Mouse (Mus musculus) frontal cortex, adult (tissue): ENCODE results near the gene Olfr91.

Experiments used
- ATAC-seq: cut with Nextera tagmentation; 2 replicates; pipeline ENCODE4 v1.9.2; 2017; ENCODE audit warnings: mild to moderate bottlenecking, moderate library complexity, mixed read lengths; ENCODE audit not compliant: low TSS enrichment

Gene Olfr91

DNA sequence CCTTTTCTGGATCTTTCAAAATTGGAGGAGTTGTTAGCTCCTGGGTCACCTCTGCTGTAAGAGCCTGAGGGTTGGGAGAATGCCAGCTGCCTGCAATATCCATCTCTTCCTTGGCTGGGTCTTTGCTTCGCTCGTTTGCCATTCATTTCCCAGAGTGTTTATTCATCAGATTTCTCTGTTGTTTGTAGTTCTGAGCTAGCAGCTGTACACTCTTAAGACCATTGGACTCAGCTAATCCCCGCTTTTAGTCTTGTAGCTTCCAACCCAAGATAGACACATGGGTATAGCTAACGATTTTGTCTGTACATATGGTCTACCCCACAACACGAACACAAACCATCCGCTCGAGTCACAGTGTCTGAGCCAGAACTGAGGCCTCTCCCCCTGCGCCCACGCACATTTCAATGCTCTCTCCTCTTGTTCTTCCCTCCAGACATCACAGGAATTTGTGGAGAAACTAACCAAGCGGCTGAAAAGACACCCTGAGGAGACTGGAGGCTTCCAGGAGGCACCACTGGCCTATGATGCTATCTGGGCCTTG lies 35.9 kb downstream of the Olfr91 start:
- peak; percentile 76 for ATAC-seq

DNA sequence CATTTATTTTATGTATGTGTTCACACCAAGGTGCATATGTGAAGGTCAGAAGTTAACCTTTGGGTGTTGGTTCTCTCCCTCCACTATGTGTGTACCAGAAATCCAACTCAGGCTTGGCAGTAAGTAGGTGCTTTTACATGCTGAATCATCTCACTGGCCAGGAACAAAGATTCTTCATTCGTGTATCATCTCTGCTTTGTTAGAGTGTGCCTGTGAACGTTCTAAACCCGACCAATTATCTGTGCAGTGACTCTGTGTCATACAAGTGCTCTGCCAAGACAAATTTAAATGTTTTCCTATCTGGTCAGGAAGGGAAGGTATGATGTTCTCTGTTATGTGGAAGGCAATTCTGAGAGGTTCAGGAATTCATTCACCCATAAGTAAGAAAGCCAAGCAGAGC lies 36.6 kb downstream of the Olfr91 start:
- no peak for ATAC-seq

DNA sequence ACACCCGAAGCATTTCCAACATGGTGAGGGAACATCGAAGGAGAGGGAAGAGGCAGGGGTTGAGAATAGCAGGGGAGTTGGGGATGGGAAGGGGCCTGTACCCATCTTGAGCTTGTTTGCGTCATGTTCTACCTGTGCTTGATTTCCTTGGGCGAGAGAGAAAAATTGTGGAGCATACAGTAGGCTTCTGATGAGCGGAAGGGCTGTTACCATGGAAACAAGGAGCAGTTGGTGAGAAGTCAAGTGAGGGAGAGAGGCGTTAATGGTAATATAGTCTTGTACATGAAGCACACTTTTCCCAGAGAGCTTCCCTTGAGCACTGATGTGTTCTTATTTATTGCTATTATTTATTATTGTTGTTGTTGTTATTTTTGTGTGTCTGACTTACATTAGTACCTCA lies 41.1 kb downstream of the Olfr91 start:
- no peak for ATAC-seq

DNA sequence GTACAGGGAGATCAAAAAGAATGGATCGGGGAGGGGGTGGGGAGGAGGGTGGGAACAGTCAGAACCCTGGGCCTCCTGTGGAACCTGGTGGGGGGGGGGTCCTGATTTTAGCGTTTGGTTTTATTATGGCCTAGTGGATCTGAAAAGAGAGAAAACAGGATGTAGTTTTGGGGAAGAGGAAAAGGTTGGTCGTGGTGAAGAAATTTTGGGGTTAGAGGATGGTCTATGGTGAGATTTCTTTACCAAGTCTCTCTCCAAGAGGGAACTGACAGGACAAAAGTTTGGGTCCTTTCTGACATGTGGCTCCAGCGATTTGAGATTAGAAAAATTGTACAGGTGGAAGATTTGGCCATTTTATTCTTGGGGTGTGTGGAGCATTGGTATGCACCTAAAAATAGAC lies 46.3 kb downstream of the Olfr91 start:
- ATAC-seq, result no peak

DNA sequence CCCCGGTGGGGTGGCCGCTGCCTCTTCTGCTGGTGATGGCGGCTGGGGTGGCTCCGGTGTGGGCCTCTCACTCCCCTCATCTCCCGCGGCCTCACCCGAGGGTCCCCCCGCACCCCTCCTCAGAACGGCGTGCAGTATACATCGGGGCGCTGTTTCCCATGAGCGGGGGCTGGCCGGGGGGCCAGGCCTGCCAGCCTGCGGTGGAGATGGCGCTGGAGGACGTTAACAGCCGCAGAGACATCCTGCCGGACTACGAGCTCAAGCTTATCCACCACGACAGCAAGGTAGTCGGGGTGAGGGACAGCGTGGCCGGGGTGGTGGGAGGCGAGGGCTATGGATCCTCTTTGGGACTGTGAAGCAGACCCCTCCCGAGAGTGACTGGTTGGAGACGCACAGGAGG lies 47.2 kb downstream of the Olfr91 start:
- ATAC-seq, result no peak

DNA sequence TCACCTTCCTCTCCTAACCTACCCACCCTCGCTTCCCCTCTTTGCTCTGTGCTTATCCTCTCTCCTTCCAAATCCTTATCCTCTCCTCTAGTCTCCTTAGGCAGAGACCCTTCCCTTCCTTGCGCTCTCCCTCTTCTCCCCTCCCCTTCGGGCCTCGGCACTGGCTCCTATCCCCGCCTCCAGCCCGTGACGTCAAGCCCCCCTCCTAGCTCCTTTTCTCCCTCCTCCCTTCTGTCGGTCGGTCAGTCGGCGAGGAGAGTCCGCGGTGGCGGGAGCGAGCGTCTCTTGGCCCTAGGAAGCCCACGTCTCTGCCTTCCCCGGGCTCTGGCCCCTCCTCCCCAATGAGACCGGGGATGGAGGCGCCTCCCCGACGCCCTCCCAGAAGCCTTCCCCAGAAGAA lies 47.7 kb downstream of the Olfr91 start:
- peak; percentile 47 for ATAC-seq

DNA sequence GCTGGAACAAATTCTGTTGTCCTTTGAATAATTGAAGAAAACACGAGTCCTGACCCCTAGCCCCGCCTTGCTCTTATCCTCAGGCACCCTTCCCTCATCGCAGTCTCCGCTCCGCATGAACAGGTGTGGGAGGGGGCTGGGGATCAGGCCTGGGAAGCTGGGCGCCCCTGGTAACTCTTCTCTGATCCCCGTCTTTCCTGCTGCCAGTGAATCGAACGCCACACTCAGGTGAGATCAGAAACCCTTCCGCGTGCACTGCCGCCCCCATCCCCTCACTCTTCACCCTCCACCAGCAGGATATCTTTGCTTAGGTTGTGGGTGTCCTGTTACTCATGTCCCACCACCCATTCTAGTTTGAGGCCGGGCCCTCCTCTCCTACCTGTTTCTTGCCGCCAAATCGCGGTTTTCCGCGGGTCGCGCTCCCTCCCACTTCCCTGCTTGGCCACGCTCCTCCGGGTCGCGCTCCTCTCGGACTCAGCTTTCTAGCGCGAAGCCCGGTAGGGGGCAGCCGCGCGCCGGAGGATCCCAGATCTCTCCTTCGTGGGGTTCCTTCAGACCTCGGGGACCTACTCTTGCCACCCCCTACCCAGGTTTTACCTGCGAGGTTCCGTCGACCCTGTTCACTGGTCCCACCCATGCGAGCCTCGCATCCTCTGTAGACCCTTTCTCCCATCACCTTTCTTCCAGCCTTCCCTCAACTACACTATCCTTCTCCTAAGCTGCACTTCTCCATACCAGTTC lies 48.3 kb downstream of the Olfr91 start:
- peak; percentile 17 for ATAC-seq

DNA sequence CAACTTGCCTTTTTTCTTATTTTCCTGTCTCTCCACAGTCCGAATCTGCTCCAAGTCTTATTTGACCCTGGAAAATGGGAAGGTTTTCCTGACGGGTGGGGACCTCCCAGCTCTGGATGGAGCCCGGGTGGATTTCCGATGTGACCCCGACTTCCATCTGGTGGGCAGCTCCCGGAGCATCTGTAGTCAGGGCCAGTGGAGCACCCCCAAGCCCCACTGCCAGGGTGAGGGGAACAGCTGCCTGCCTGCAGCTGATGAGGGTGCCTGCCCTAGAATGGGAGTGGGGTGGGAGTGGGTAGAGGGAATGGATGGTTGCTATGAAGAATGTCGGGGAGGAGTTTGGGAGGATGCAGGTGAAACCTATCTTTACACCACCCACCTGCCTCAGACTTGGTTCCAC lies 49.7 kb downstream of the Olfr91 start:
- no peak for ATAC-seq

DNA sequence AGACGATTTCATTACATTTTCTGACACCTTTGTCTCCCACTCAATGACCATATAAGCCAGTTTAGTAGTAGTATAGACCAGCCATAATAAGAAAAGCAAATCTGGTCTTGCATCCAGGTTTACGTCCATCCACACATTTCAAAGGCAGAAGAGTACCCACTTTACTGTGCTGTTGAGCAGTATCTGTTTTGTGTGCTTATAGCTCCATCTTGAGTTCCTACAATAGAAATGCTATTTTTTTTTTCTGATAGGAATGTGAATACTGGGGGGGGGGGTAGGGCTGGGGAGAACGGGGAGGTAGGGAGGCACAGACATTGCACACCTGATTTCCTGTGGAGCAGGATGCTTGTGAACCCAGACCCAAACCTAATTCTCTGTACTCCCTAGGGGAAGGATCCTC lies 50.1 kb downstream of the Olfr91 start:
- no peak for ATAC-seq

DNA sequence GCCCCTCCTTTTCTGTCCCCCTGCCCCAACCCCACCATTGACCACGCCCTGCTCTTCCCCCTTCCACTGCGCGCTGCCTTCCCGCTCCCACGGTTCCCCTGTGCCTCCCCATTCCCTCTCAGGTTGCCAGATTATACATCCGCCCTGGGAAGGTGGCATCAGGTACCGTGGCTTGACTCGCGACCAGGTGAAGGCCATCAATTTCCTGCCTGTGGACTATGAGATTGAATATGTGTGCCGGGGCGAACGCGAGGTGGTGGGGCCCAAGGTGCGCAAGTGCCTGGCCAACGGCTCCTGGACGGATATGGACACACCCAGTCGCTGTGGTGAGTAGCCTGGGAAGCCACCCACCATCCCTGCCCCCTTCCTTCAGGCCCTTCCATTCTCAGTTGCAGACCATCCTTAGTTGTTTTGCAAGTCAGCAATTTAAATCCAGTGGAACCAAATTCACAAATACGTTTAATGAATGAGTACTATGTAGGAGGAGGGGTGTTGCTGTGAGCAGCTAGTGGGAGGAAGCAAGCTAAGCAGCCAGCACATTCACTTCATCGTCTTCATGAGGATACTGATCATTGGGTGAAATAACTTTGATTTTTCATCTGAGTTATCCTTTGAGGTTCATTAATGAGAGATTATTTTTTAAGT lies 50.6 kb downstream of the Olfr91 start:
- ATAC-seq, result no peak

DNA sequence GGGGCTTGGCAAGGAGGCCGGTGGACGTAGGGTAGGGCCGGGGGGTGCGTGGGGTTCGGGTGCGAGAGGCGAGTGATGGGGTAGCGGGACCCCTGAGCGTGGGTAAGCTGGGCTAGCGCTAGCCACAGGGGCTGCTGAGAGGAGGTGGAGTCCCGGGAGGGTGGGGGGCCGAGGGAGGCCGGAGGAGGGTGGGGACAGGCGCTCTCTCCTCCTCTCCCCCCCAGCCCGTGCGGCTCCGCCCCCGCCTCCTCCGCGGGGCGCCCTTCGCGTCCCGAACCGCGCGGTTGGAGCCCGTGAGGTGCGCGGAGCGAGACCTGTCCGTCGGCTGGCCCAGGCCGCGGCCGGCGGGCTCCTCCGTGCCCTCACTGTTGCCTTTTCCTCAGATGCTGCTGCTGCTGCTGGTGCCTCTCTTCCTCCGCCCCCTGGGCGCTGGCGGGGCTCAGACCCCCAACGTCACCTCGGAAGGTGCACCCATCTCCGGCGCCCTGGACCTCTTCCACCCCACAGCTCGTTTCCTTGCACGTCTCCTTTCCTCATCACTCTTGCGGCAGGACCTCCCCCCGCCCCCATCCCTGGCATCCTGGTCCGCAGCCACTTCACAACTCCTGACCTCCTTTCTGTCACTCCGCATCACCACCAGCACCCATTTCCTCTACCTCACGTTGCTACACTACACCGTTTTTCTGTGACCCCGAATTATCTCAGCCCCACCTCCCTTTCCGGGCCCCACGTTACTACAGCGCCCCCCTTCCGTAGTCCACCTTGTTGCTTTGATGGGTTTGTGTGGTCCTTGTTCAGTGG lies 51.6 kb downstream of the Olfr91 start:
- peak; percentile 4 for ATAC-seq

DNA sequence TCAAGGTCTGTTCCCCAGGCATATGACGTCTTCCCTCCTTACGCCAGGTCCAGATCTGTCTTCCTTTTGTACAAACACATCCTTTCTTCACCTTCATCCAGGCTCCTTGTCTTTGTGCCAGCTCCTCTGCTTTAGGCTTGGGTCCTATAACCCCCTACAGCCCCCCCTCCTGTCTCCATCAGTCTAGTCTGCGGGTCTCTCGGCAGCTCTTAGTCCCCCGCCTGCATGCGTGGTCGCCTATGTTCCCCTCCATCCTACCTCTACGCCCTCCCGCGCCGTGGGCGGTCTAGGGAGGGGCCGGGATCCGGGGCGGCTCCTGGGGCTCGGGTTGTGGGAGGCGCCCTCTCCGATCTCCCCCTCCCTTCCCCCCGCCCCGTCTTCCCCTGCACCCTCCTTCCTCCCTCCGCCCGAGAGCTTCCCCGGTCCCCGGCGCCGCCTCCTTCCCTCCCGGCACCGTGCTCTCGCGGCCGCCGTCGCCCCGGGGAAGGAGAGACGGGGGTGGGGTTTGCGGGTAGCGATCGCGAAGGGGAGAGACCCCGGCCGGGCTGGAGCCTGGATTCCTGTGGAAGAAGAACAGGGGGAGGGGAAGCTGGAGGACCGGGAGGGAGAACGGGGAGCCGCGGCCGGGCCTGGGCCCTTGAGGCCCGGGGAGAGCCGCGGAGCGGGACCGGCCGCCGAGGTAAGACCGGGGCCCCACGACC lies 52.3 kb downstream of the Olfr91 start, which contains the start of gene Gabbr1:
TSS of gene Gabbr1 (plus strand) at position 356 of the 701 bp plus-strand sequence.
- peak; percentile 60 for ATAC-seq

DNA sequence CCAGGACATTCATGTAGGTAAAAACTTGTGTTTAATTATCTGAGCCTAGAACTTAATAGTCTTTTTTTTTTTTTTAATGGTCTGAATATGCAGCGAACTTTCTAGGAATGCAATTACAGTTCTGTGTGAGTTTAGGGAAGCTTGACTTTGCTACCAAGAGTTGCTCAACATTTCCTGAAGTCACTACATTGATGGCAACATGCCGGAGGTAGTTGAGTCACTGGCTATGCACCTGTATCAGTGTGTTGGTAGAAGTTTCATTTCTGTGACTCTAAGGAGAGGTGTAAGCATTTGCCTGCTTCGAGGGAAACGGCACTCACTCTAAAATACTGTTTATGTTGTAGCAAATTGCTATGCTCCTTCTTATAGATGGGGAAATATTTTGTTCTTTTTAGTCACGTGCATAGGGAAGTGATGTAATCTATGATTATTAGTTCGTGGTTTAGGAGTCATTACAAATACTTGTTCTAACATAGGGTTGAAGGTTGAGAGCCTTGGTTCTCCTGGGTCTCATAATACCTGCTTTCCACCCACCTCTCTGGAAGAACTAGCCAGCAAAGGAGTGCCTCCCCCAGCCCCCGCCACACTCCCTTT lies 53.3 kb downstream of the Olfr91 start:
- no peak for ATAC-seq
